Mouse (Mus musculus) T-helper 2 cell (primary cell): ENCODE results near the gene Thumpd3.

ENCODE experiments used
- in situ Hi-C: fragments of 300-600 bp; cut with MboI, MseI; formaldehyde crosslinking; loops from one replicate; pipeline ENCODE4 v1.15.1; 2025; ENCODE audit warnings: high pct_unique_total_duplicates

The Thumpd3 gene

GRCm38 (mm10) chr6:113036463-113037175, 9.4 kb upstream of the Thumpd3 start:
- in situ Hi-C loops = no loop called here

GRCm38 (mm10) chr6:113037946-113038734, 7.9 kb upstream of the Thumpd3 start:
- in situ Hi-C loops = no loop called here

- in situ Hi-C loops = no loop called here
Observed at GRCm38 (mm10) chr6:113038735-113039058, 7.3 kb upstream of the Thumpd3 start.

- in situ Hi-C loops = loop anchor here (10.0 kb wide), 2 partner anchors 194 to 264 kb away; partner anchors contain the start of genes Brpf1 and Mtmr14
Observed at GRCm38 (mm10) chr6:113040319-113040718, 5.7 kb upstream of the Thumpd3 start.

- in situ Hi-C loops = loop anchor here (10.0 kb wide), 2 partner anchors 193 to 263 kb away; partner anchors contain the start of genes Brpf1 and Mtmr14
Observed at GRCm38 (mm10) chr6:113041215-113041990, 4.6 kb upstream of the Thumpd3 start.

- in situ Hi-C loops = loop anchor here (5.0 to 10.0 kb wide), 3 partner anchors 189 to 332 kb away; partner anchors contain the start of genes Arpc4, Brpf1, Mtmr14 and Tada3
Observed at GRCm38 (mm10) chr6:113045575-113045974, 450 bp upstream of the Thumpd3 start.

- in situ Hi-C loops = loop anchor here (5.0 to 10.0 kb wide), 3 partner anchors 188 to 330 kb away; partner anchors contain the start of genes Arpc4, Brpf1, Mtmr14 and Tada3
Observed at GRCm38 (mm10) chr6:113047016-113047746, 1.2 kb downstream of the Thumpd3 start.

GRCm38 (mm10) chr6:113048371-113048770, 2.3 kb downstream of the Thumpd3 start:
- in situ Hi-C loops = loop anchor here (5.0 to 10.0 kb wide), 3 partner anchors 186 to 329 kb away; partner anchors contain the start of genes Arpc4, Brpf1, Mtmr14 and Tada3

- in situ Hi-C loops = loop anchor here (5.0 to 10.0 kb wide), 3 partner anchors 186 to 328 kb away; partner anchors contain the start of genes Arpc4, Brpf1, Mtmr14 and Tada3
Observed at GRCm38 (mm10) chr6:113049159-113049558, 3.1 kb downstream of the Thumpd3 start.

GRCm38 (mm10) chr6:113052972-113053371, 6.9 kb downstream of the Thumpd3 start:
- in situ Hi-C loops = no loop called here

- in situ Hi-C loops = no loop called here
Observed at GRCm38 (mm10) chr6:113054552-113055107, 8.6 kb downstream of the Thumpd3 start.

- in situ Hi-C loops = loop anchor here (5.0 kb wide), 1 partner anchor 51 kb away; no protein-coding TSS in a partner anchor
Observed at GRCm38 (mm10) chr6:113060892-113061563, 15.0 kb downstream of the Thumpd3 start.

GRCm38 (mm10) chr6:113062253-113062652, 16.2 kb downstream of the Thumpd3 start:
- in situ Hi-C loops = loop anchor here (5.0 kb wide), 1 partner anchor 50 kb away; no protein-coding TSS in a partner anchor

GRCm38 (mm10) chr6:113063363-113063762, 17.3 kb downstream of the Thumpd3 start:
- in situ Hi-C loops = loop anchor here (5.0 kb wide), 1 partner anchor 49 kb away; no protein-coding TSS in a partner anchor

GRCm38 (mm10) chr6:113065186-113065585, 19.2 kb downstream of the Thumpd3 start:
- in situ Hi-C loops = no loop called here

GRCm38 (mm10) chr6:113069154-113069553, 23.1 kb downstream of the Thumpd3 start:
- in situ Hi-C loops = no loop called here

GRCm38 (mm10) chr6:113075261-113075660, 29.2 kb downstream of the Thumpd3 start:
- in situ Hi-C loops = no loop called here

GRCm38 (mm10) chr6:113076012-113076685, 30.1 kb downstream of the Thumpd3 start:
- in situ Hi-C loops = no loop called here
